Mouse (Mus musculus) limb, embryonic 14.5 days (tissue): ENCODE measurements around the gene Krt39. TPM values are rescaled to one million over a fixed set of nuclear protein-coding genes. Genes with fewer than 3 reads are reported as not detected.

ENCODE experiments used
- ATAC-seq: fragments of 200-750 bp; cut with Nextera tagmentation; 2 replicates; pipeline ENCODE4 v1.8.0; 2017; ENCODE audit warnings: low read depth, moderate number of reproducible peaks, moderate TSS enrichment; ENCODE audit not compliant: low FRiP score
- DNase-seq: peaks from one replicate; pipeline ENCODE4 v3.0.0-alpha.2; 2015; ENCODE audit warnings: low spot score
- H3K27ac ChIP-seq: fragments of 300-500 bp; sonication (generic); replicated peaks from 2 replicates; pipeline ENCODE4 v1.5.1; 2014; ENCODE audit warnings: low read depth, mild to moderate bottlenecking, low read length, moderate library complexity, mixed read lengths
- H3K27me3 ChIP-seq: fragments of 300-500 bp; sonication (generic); 2 replicates; pipeline ENCODE4 v1.6.1; 2014; ENCODE audit warnings: low read length, mixed read lengths; ENCODE audit not compliant: control insufficient read depth, insufficient read depth
- H3K36me3 ChIP-seq: fragments of 300-500 bp; sonication (generic); 2 replicates; pipeline ENCODE4 v1.6.1; 2014; ENCODE audit warnings: mild to moderate bottlenecking, low read length, moderate library complexity, mixed read lengths; ENCODE audit not compliant: control insufficient read depth, insufficient read depth
- H3K4me1 ChIP-seq: fragments of 300-500 bp; sonication (generic); 2 replicates; pipeline ENCODE4 v1.6.1; 2014; ENCODE audit warnings: antibody characterized with exemption, low read length, mixed read lengths; ENCODE audit not compliant: control insufficient read depth, insufficient read depth
- H3K4me2 ChIP-seq: fragments of 300-500 bp; sonication (generic); replicated peaks from 2 replicates; pipeline ENCODE4 v1.6.1; 2014; ENCODE audit warnings: low read depth, mild to moderate bottlenecking, low read length, moderate library complexity; ENCODE audit not compliant: severe bottlenecking
- H3K4me3 ChIP-seq: fragments of 300-500 bp; sonication (generic); replicated peaks from 2 replicates; pipeline ENCODE4 v1.5.1; 2014; ENCODE audit warnings: low read length
- H3K9ac ChIP-seq: fragments of 300-500 bp; sonication (generic); 2 replicates; pipeline ENCODE4 v1.6.1; 2014; ENCODE audit warnings: mild to moderate bottlenecking, low read depth, low read length, moderate library complexity; ENCODE audit not compliant: severe bottlenecking
- H3K9me3 ChIP-seq: fragments of 300-500 bp; sonication (generic); 2 replicates; pipeline ENCODE4 v1.6.1; 2016; ENCODE audit warnings: low read length; ENCODE audit not compliant: control insufficient read depth
- POLR2A ChIP-seq: fragments of 200-500 bp; IDR thresholded peaks from 2 replicates; pipeline ENCODE4 v1.8.0; 2012; ENCODE audit warnings: inconsistent platforms, mild to moderate bottlenecking, moderate library complexity, borderline replicate concordance; ENCODE audit not compliant: insufficient read depth, insufficient read length; ENCODE audit errors: extremely low read depth
- WGBS: fragments of 180-500 bp; shearing (Covaris S2); extraction: QIAGEN DNeasy Blood & Tissue Kit; methylation state at CpG from one replicate; pipeline ENCODE4 v1.1.7; 2014; 5-methylcytosine and 5-hydroxymethylcytosine counted together
- polyA plus RNA-seq, 2 experiments: library from polyadenylated mRNA; depleted of rRNA in 1 of 2; stranded (reverse) in 1 of 2; unstranded in 1 of 2; fragments of >200 nt; fragmentation: Nextera tagmentation in 1 of 2; extraction: Ambion mirVana in 1 of 2; gene quantifications; 2 replicates each; pipeline versions ENCODE4 v1.2.1 to v1.2.3; 2012 to 2014

The Krt39 gene
- polyA plus RNA-seq, 2 experiments, result not detected

- no CpG with 5 or more reads among the region's 2 CpGs for WGBS
- Histone ChIP-seq H3K36me3 (no peaks in the 10 kb centered on the region), H3K9me3 (no peaks in the 10 kb centered on the region), H3K4me1 (no peaks in the 10 kb centered on the region), H3K4me2 (no peak within 1 kb of the TSS), H3K27me3 (no peaks in the 10 kb centered on the region), H3K27ac (no peak within 1 kb of the TSS), H3K4me3 (no peak within 1 kb of the TSS), H3K9ac (no peak within 1 kb of the TSS)
- no peak for ATAC-seq
- no peak for TF ChIP-seq POLR2A
- no peak for DNase-seq
Measured at GRCm38 (mm10) chr11:99556753-99557152, 35.6 kb upstream of the Krt39 start, which contains the start of gene Krtap3-2. TSS of gene Krtap3-2 (minus strand) at chr11:99556853.

DNA sequence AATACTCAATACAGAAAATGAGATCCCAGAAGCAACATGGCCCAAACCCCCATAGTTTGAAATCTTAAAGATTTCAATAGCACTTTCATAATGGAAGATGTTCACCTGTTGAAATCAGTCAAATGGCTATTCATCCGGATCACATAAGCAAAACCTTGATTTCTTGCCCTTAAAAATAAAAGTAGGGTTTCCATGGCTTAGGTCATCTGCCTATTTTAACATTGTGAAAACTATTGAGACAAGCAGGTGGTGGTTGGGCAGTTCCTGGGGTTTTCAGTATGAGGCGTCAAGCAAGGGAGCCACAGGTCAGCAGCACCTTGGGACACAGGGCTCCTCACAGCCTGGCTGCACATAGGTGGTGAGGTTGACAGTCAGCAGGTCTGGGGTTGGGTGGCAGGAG, 35.1 kb upstream of the Krt39 start:
- Histone ChIP-seq H3K4me2 (no peak overlapping the region), H3K9ac (no peak overlapping the region), H3K27me3 (no peaks in the 10 kb centered on the region), H3K4me1 (no peaks in the 10 kb centered on the region), H3K4me3 (no peak overlapping the region), H3K36me3 (no peaks in the 10 kb centered on the region), H3K27ac (no peak overlapping the region), H3K9me3 (no peaks in the 10 kb centered on the region)
- WGBS, result 86% methylated on average over 2 of the region's 2 CpGs
- ATAC-seq (no peak), DNase-seq (no peak)
- no peak for TF ChIP-seq POLR2A

DNA sequence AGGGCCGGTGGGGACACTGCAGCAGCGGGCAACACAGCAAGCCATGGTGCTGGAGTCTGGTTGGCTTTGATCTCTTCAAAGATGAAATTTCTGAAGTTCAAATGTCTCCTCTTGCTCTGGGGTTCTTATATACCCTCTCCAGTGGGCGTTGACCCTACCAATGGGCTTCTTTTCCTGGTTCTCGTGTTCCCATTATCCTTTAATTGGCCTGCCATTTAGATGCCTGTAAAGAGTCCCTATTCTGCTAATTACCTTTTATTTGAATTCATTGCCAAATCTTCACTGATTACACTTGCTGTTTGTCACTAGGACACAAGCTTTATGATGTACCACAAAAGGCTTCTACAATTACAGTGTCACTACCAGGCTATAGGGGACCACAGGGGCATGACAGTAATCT, 29.6 kb upstream of the Krt39 start, which contains the start of gene Krtap3-3:
Krtap3-3 (minus strand) TSS at position 101 of the 400 bp plus-strand sequence.
- Histone ChIP-seq H3K27ac (no peak within 1 kb of the TSS), H3K4me1 (no peaks in the 10 kb centered on the region), H3K27me3 (no peaks in the 10 kb centered on the region), H3K9me3 (no peaks in the 10 kb centered on the region), H3K4me2 (no peak within 1 kb of the TSS), H3K9ac (no peak within 1 kb of the TSS), H3K36me3 (no peaks in the 10 kb centered on the region), H3K4me3 (no peak within 1 kb of the TSS)
- WGBS, result 46% methylated on average over 4 of the region's 4 CpGs
- no peak for TF ChIP-seq POLR2A
- no peak for DNase-seq
- ATAC-seq, result no peak

- H3K27ac ChIP-seq, result no peak overlapping the region
- no peak for ATAC-seq
- H3K36me3 ChIP-seq, result no peaks in the 10 kb centered on the region
- H3K9me3 ChIP-seq, result no peaks in the 10 kb centered on the region
- no peak for DNase-seq
- TF ChIP-seq POLR2A, result no peak
- H3K4me1 ChIP-seq, result no peaks in the 10 kb centered on the region
- H3K4me3 ChIP-seq, result no peak overlapping the region
- H3K9ac ChIP-seq, result no peak overlapping the region
- no peaks in the 10 kb centered on the region for H3K27me3 ChIP-seq
- H3K4me2 ChIP-seq, result no peak overlapping the region
Measured at GRCm38 (mm10) chr11:99547892-99548291, 26.8 kb upstream of the Krt39 start.

GRCm38 (mm10) chr11:99539721-99540120, 18.6 kb upstream of the Krt39 start:
- ATAC-seq (no peak), DNase-seq (no peak)
- Histone ChIP-seq H3K9ac (no peak overlapping the region), H3K27me3 (no peaks in the 10 kb centered on the region), H3K9me3 (no peaks in the 10 kb centered on the region), H3K4me3 (no peak overlapping the region), H3K4me1 (no peaks in the 10 kb centered on the region), H3K4me2 (no peak overlapping the region), H3K27ac (no peak overlapping the region), H3K36me3 (no peaks in the 10 kb centered on the region)
- WGBS, result 74% methylated on average over 9 of the region's 9 CpGs
- no peak for TF ChIP-seq POLR2A

DNA sequence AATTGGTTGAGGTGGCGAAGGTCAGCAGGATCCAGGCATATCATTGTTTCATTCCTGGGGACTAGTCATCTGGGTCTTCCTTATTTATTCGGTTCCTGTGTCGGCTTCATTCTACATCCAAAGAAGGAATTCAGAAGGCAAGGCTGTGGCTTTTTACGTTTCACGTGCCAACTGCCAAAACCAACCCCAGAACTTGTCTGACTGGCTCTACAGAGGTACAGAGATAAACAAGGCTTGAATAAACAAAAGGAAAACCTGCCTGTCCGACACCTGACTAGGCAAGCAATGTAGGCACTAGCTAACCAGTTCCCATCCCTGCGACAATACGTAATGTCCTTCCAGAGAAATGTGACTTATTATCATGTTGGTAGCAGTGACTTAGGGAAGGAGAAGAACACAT, 7.0 kb downstream of the Krt39 start:
- TF ChIP-seq POLR2A, result no peak
- Histone ChIP-seq H3K9ac (no peak overlapping the region), H3K4me3 (no peak overlapping the region), H3K27ac (no peak overlapping the region), H3K36me3 (no peaks in the 10 kb centered on the region), H3K27me3 (no peaks in the 10 kb centered on the region), H3K4me2 (no peak overlapping the region), H3K9me3 (no peaks in the 10 kb centered on the region), H3K4me1 (no peaks in the 10 kb centered on the region)
- WGBS, result 80% methylated on average over 8 of the region's 8 CpGs
- ATAC-seq (no peak), DNase-seq (no peak)
